Mouse (Mus musculus): Measurements from ENCODE around the gene Macrod1.
"Not testable (repeated sequence)": the region's sequence is repeated elsewhere in the genome, so short reads cannot be mapped to it uniquely, and the experiment has no call there.

The Macrod1 gene

GRCm38 (mm10) chr19:7057126-7057721 lies 614 bp downstream of the Macrod1 start:
- DNase-seq: no peak

GRCm38 (mm10) chr19:7057722-7058207 lies 1.2 kb downstream of the Macrod1 start:
- DNase-seq: peak; percentile 53 to 66

- no peak for DNase-seq
Observed at GRCm38 (mm10) chr19:7058541-7058940, 1.9 kb downstream of the Macrod1 start.

GRCm38 (mm10) chr19:7062110-7062509 lies 5.5 kb downstream of the Macrod1 start:
- DNase-seq: no peak

GRCm38 (mm10) chr19:7062916-7063315 lies 6.3 kb downstream of the Macrod1 start:
- no peak for DNase-seq

GRCm38 (mm10) chr19:7064571-7064970 lies 8.0 kb downstream of the Macrod1 start:
- peak; percentile 81 to 83 for DNase-seq

- DNase-seq: peak; percentile 77 to 86
Observed at GRCm38 (mm10) chr19:7066034-7066827, 9.6 kb downstream of the Macrod1 start.

GRCm38 (mm10) chr19:7066828-7067342 lies 10.3 kb downstream of the Macrod1 start:
- DNase-seq: peak; percentile 38 to 44

GRCm38 (mm10) chr19:7067344-7068050 lies 10.9 kb downstream of the Macrod1 start:
- peak; percentile 30 to 44 for DNase-seq

GRCm38 (mm10) chr19:7068136-7068535 lies 11.5 kb downstream of the Macrod1 start:
- peak; percentile 71 to 81 for DNase-seq

GRCm38 (mm10) chr19:7068661-7069531 lies 12.3 kb downstream of the Macrod1 start:
- DNase-seq: no peak

GRCm38 (mm10) chr19:7069781-7070763 lies 13.5 kb downstream of the Macrod1 start:
- DNase-seq: no peak

- DNase-seq: no peak
Observed at GRCm38 (mm10) chr19:7070775-7071174, 14.2 kb downstream of the Macrod1 start.

GRCm38 (mm10) chr19:7072221-7072620 lies 15.6 kb downstream of the Macrod1 start:
- DNase-seq: no peak

- DNase-seq: no peak
Observed at GRCm38 (mm10) chr19:7073997-7074781, 17.6 kb downstream of the Macrod1 start.

GRCm38 (mm10) chr19:7075336-7075735 lies 18.7 kb downstream of the Macrod1 start:
- DNase-seq: not testable (repeated sequence)

- DNase-seq: no peak
Observed at GRCm38 (mm10) chr19:7077666-7078065, 21.1 kb downstream of the Macrod1 start.

GRCm38 (mm10) chr19:7078271-7078670 lies 21.7 kb downstream of the Macrod1 start:
- DNase-seq: no peak

GRCm38 (mm10) chr19:7081516-7082266 lies 25.1 kb downstream of the Macrod1 start:
- no peak for DNase-seq
